Mouse (Mus musculus) liver, adult 2 months (tissue): ENCODE results near the gene Eif4g1. TPM values are rescaled to one million over a fixed set of nuclear protein-coding genes. Genes with fewer than 3 reads are reported as not detected.
A peak's percentile ranks its signal among the peaks of the same experiment; 100 is the strongest.

Experiments used
- DNase-seq: peaks from one replicate; pipeline ENCODE4 v3.0.0-alpha.2; 2011; ENCODE audit warnings: low read depth, low spot score; ENCODE audit errors: extremely low read depth
- H3K27ac ChIP-seq: fragments of 200-500 bp; replicated peaks from 2 replicates; pipeline ENCODE4 v1.5.1; 2012; ENCODE audit warnings: low read depth, mild to moderate bottlenecking, control low read depth, inconsistent platforms, low read length; ENCODE audit not compliant: insufficient read depth
- H3K27me3 ChIP-seq: fragments of 200-500 bp; 2 replicates; pipeline ENCODE4 v1.6.1; 2012; ENCODE audit warnings: mild to moderate bottlenecking, moderate library complexity, low read length, inconsistent platforms; ENCODE audit not compliant: control insufficient read depth, insufficient read depth
- H3K36me3 ChIP-seq: fragments of 200-500 bp; 2 replicates; pipeline ENCODE4 v1.6.1; 2012; ENCODE audit warnings: low read length, inconsistent platforms; ENCODE audit not compliant: control insufficient read depth, insufficient read depth
- H3K4me1 ChIP-seq: fragments of 200-500 bp; 2 replicates; pipeline ENCODE4 v1.6.1; 2011; ENCODE audit warnings: low read length; ENCODE audit not compliant: control insufficient read depth, insufficient read depth
- H3K4me3 ChIP-seq: fragments of 200-500 bp; 2 replicates; pipeline ENCODE4 v1.5.1; 2011; ENCODE audit warnings: low read depth, mild to moderate bottlenecking, control low read depth, low read length, moderate library complexity; ENCODE audit not compliant: insufficient read depth
- H3K79me2 ChIP-seq: fragments of 200-500 bp; 2 replicates; pipeline ENCODE4 v1.6.1; 2012; ENCODE audit warnings: inconsistent platforms, mild to moderate bottlenecking, low read length, moderate library complexity; ENCODE audit not compliant: control insufficient read depth, insufficient read depth
- H3K9ac ChIP-seq: fragments of 200-500 bp; 2 replicates; pipeline ENCODE4 v1.6.1; 2012; ENCODE audit warnings: low read depth, mild to moderate bottlenecking, control low read depth, inconsistent platforms, low read length
- CTCF ChIP-seq: fragments of 200-500 bp; IDR thresholded peaks from 2 replicates; pipeline ENCODE4 v1.5.1; 2011; ENCODE audit warnings: low read depth, low read length, control low read depth
- POLR2A ChIP-seq: fragments of 200-500 bp; IDR thresholded peaks from 2 replicates; pipeline ENCODE4 v1.6.1; 2011; ENCODE audit warnings: low read length, control low read depth; ENCODE audit not compliant: insufficient read depth; ENCODE audit errors: extremely low read depth
- WGBS: fragments of 180-500 bp; shearing (Covaris S2); methylation state at CpG from one replicate; pipeline ENCODE4 v1.1.7; 2018; 5-methylcytosine and 5-hydroxymethylcytosine counted together
- polyA plus RNA-seq: library from polyadenylated mRNA; depleted of rRNA; stranded (reverse); fragments of >200 nt; gene quantifications from 2 replicates; pipeline ENCODE4 v1.2.3, GENCODE M21; 2012
- total RNA-seq: library from RNA; depleted of rRNA; stranded (reverse); fragments of >200 nt; gene quantifications from 2 replicates; pipeline ENCODE4 v1.2.3, GENCODE M21; 2014

Eif4g1 gene
- total and polyA plus RNA-seq, 2 experiments: 173 to 400 TPM

DNA sequence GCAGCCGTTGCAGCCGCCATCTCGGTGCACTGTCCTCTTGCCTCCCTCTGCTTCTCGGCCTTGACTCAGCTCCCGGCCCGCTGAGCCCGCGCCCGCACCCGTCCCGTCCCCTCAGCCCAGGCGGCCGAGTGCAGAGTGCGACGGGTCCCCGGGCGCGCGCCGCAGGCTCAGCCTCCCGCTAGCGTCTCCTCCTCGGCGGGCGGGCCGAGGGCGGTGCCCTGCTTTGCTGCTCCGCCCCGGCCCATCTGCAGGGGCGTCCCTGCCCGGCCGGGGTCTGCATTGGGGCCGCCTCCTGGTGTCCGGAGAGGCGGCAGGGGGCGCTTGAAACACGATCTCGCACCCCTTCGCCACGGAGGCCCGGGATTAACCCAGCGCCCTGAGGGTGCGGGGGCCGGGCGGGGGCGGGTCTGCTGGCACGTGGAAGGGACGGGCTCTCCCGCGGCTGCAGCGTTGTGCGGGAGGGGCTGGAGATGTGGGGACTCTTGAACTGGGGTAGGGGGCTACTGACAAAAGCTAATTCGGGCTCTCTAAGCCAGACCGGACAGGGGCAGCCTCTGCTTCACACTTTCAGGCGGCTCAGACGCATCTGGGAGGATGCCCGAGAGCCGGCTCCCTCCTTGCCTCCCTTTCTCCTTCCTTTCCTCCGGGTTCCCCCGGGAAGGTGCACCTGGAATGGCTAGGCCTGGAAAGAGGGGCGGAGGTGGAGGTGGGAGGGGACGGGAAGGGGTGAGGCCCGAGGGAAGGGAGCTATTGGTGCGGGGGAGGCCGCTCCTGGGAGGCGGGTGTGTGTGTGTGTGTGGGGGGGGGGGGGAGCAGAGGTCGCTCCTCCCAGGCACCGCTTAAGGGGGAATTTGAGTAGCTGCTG lies 48.1 kb downstream of the Eif4g1 start:
- peak; percentile 89 for DNase-seq
- under 1% methylated on average over 66 of the region's 68 CpGs for WGBS
- TF ChIP-seq POLR2A (peak; percentile 92), CTCF (peak; percentile 16; the same call in 1 of the 2 replicates)
- Histone ChIP-seq H3K4me1 (peaks cover 7% of the 10 kb centered on the region), H3K27me3 (no peaks in the 10 kb centered on the region), H3K9ac (peak overlapping the region; percentile 96), H3K4me3 (peak overlapping the region; percentile 85), H3K36me3 (peaks cover 6% of the 10 kb centered on the region; the same call in 1 of the 2 replicates), H3K79me2 (no peaks in the 10 kb centered on the region), H3K27ac (peak overlapping the region; percentile 99)

DNA sequence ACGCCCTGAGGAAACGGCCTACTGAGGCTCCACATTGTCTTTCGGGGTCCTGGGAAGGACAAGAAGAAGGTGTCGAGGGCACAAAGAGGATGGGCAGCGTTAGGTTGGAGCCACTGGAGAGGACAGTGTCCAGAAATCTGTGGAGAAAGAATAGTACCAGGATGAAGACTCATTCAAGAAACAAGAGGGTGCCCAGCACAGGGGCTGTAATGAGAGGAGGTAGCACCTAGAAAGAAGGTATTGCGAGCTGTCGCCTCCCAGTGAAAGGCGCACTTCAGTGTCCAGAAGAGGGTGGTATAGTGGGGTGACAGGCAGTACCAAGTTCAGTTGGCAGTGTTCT lies 48.7 kb downstream of the Eif4g1 start:
- WGBS: 2% methylated on average over 8 of the region's 8 CpGs
- peaks cover 7% of the 10 kb centered on the region for H3K4me1 ChIP-seq
- no peaks in the 10 kb centered on the region for H3K79me2 ChIP-seq
- H3K9ac ChIP-seq: peak overlapping the region; percentile 81
- no peaks in the 10 kb centered on the region for H3K27me3 ChIP-seq
- peak overlapping the region; percentile 85 for H3K4me3 ChIP-seq
- H3K36me3 ChIP-seq: peaks cover 4% of the 10 kb centered on the region; the same call in 1 of the 2 replicates
- H3K27ac ChIP-seq: peak overlapping the region; percentile 99
- TF ChIP-seq CTCF: no peak
- 0 out of 2 replicates have a peak, but pooled peaks have one; percentile 13 for TF ChIP-seq POLR2A
- DNase-seq: peak; percentile 88

DNA sequence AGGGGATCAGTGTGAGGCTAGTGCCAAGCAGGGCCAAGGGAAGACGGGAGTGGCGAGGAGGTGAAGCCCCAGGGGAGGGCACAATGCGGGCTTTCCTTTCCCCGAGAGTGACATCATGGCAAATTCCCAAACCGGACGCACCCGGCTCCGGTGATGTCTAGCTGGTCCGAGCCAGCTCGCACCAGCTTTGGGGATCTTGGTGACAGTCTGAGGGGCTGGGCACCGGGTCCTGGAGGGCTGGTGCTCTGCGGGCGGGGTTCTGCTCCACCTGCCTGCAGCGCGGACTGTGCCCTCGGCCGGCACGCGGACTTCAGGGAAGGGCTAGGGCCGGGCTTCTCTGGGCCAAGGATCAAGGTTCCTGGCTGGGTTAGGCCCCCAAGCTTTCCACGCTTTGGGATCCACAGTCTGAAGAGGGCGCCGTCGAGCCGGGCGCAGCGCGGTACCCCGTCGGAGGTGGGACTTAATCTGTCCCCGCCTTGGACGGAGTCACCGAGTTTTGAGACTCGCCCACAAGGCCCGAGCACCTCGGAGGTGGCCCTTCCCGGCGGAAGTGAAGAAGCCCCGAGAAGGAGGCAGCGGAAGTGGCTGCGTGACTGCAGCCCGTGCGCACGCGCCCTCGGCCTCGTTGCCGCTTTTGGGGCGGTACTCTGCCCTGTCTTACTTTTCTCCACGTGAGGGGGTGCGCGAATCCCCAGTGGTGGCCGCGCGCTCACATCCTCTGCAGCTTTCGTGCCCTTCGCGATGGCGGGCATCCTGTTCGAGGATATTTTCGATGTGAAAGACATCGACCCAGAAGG lies 49.3 kb downstream of the Eif4g1 start, which contains the start of the genes Polr2h and Clcn2:
TSS of gene Polr2h (plus strand) at position 485 of the 797 bp plus-strand sequence.
TSS of gene Clcn2 (minus strand) at position 566 of the 797 bp plus-strand sequence.
- under 1% methylated on average over 62 of the region's 62 CpGs for WGBS
- Histone ChIP-seq H3K4me1 (peaks cover 7% of the 10 kb centered on the region), H3K79me2 (no peaks in the 10 kb centered on the region), H3K27ac (peak within 1 kb of the TSS; percentile 99), H3K9ac (peak within 1 kb of the TSS; percentile 96), H3K36me3 (peaks cover 4% of the 10 kb centered on the region; the same call in 1 of the 2 replicates), H3K4me3 (peak within 1 kb of the TSS; percentile 85), H3K27me3 (no peaks in the 10 kb centered on the region)
- TF ChIP-seq POLR2A (peak; percentile 31; the same call in 1 of the 2 replicates), CTCF (peak; percentile 87)
- DNase-seq: peak; percentile 97

DNA sequence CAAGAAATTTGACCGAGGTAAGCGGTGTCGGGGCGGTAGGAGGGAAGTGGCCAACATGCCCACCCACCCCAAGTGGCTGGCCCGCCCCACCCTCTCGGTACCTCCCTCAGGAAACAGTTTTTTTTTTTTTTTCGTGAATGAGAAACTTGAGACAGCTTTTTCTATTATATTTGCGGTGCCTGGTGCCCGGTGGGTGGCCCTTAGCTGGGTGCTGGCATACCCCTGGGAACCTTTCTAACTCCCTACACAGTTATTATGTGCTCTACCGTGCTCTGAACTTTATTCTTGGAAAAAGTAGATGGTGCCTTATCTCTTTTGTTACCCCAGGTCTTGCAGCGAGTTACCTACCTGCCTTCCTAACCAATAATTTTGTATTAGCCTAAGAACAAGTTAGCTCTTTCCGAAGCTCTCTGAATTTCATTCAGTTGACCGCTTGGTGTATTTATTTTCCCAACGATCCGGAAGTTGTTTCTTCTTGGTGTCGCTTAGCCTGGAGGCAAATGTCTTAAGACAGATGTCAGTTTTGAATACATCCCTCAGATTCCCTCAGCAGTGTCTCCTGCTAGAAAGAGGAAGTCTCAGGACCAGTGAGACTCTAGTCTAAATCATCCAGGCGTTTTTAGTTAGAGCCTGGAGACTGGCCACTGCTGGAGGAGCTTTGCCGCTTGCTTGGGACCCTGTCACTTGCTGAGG lies 50.0 kb downstream of the Eif4g1 start:
- Histone ChIP-seq H3K9ac (peak overlapping the region; percentile 77), H3K27ac (peak overlapping the region; percentile 80), H3K36me3 (peaks cover 4% of the 10 kb centered on the region; the same call in 1 of the 2 replicates), H3K27me3 (no peaks in the 10 kb centered on the region), H3K4me3 (peak overlapping the region; percentile 76), H3K4me1 (peaks cover 7% of the 10 kb centered on the region), H3K79me2 (no peaks in the 10 kb centered on the region)
- no peak for DNase-seq
- no peak for TF ChIP-seq POLR2A
- no peak for TF ChIP-seq CTCF
- WGBS: 1% methylated on average over 18 of the region's 18 CpGs

DNA sequence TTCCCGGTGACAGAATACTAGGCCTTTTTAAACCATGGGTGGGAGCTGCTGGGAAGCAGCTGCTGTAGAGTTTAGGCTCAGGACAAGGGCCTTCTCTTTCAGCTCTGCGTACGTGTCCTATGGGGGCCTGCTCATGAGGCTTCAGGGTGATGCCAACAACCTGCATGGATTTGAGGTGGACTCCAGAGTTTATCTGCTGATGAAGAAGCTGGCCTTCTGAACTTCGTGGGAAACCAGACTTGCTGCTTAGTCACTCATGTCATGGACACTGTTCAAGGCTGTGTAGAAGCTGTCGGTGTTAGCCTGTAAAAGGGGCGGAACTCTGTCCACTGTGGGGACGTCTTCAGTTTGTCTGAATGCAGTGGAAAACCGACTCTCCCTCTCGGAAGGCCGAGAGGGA lies 53.7 kb downstream of the Eif4g1 start:
- no peaks in the 10 kb centered on the region for H3K27me3 ChIP-seq
- WGBS: 86% methylated on average over 10 of the region's 10 CpGs
- DNase-seq: no peak
- peaks cover 6% of the 10 kb centered on the region for H3K4me1 ChIP-seq
- TF ChIP-seq CTCF (no peak), POLR2A (no peak)
- H3K27ac ChIP-seq: no peak overlapping the region
- H3K79me2 ChIP-seq: no peaks in the 10 kb centered on the region
- H3K36me3 ChIP-seq: peaks cover 9% of the 10 kb centered on the region; the same call in 1 of the 2 replicates
- H3K4me3 ChIP-seq: no peak overlapping the region
- no peak overlapping the region for H3K9ac ChIP-seq
